8 mouse cellular contexts compared by ENCODE assay signal in the genomic region with DNA sequence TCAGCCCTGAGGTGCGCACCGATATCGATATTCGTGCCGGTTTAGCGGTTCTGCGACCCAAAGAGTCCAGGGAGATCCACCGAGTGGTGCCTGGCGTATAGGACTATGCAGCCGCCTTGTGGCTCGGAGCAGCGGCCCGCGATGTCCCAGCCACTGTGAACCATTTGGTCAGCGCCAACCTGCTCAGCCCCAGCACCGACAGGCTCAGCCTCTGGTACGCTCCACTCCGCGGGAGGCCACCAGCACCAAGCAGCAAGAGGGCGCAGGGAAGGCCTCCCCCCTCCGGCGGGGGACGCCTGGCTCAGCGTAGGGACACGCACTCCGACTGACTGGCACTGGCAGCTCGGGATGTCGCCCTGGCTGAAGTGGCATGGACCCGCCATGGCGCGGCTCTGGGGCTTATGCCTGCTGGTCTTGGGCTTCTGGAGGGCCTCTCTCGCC. TPM values are rescaled to one million over a fixed set of nuclear protein-coding genes. Genes with fewer than 3 reads are reported as not detected.
A peak's percentile ranks its signal among the peaks of the same experiment; 100 is the strongest.
DNase-seq lines count a peak whose midpoint lies in the region; ATAC-seq and TF ChIP-seq lines count a peak whose summit lies in the region.

No protein-coding gene starts in this region.

- ATAC-seq in stomach, embryonic 15.5 days (ENCODE audit: insufficient read depth, low FRiP score, low read depth) = no peak

- 1% methylated on average over 32 of the region's 32 CpGs for WGBS in midbrain, embryonic 10.5 days
- WGBS in stomach, embryonic 15.5 days = 2% methylated on average over 32 of the region's 32 CpGs

- H3K4me1 ChIP-seq in ES-Bruce4 (ENCODE audit: control insufficient read depth, insufficient read depth, low read length) = no peaks in the 10 kb centered on the region
- no peaks in the 10 kb centered on the region for H3K4me1 ChIP-seq in embryonic fibroblast, embryonic 13.5 days (ENCODE audit: control insufficient read depth, insufficient read depth, low read length)
- H3K4me1 ChIP-seq in midbrain, embryonic 10.5 days = peaks cover 41% of the 10 kb centered on the region
- H3K4me1 ChIP-seq in stomach, embryonic 15.5 days = peaks cover 15% of the 10 kb centered on the region

- H3K9ac ChIP-seq in ES-Bruce4 (ENCODE audit: low read depth, poor library complexity, severe bottlenecking) = 0 out of 2 replicates have a peak overlapping the region, but pooled peaks have one; percentile 62
- H3K9ac ChIP-seq in stomach, embryonic 15.5 days = no peak overlapping the region

- no peak overlapping the region for H3K27ac ChIP-seq in ES-Bruce4 (ENCODE audit: insufficient read depth, low read length)
- no peak overlapping the region for H3K27ac ChIP-seq in embryonic fibroblast, embryonic 13.5 days (ENCODE audit: insufficient read depth, low read length)
- H3K27ac ChIP-seq in midbrain, embryonic 10.5 days (replicated peaks) = peak overlapping the region; percentile 84
- no peak overlapping the region for H3K27ac ChIP-seq in stomach, embryonic 15.5 days

- no peak for TF ChIP-seq POLR2A in ES-Bruce4 (IDR thresholded peaks at IDR 0.05; ENCODE audit: insufficient read depth, low read length)
- no peak for TF ChIP-seq POLR2A in embryonic fibroblast, embryonic 13.5 days (IDR thresholded peaks at IDR 0.05; ENCODE audit: low read depth, low read length)

- 0 out of 2 replicates have a peak, but pooled peaks cover 8% of the 10 kb centered on the region for H3K27me3 ChIP-seq in ES-Bruce4 (ENCODE audit: control insufficient read depth, insufficient read depth, low read length, poor library complexity, severe bottlenecking)
- H3K27me3 ChIP-seq in midbrain, embryonic 10.5 days (ENCODE audit: low read depth, poor library complexity, severe bottlenecking) = peaks cover 71% of the 10 kb centered on the region
- H3K27me3 ChIP-seq in stomach, embryonic 15.5 days (replicated peaks) = peaks cover 48% of the 10 kb centered on the region

- no peaks in the 10 kb centered on the region for H3K36me3 ChIP-seq in ES-Bruce4 (ENCODE audit: control insufficient read depth, insufficient read depth, low read length, poor library complexity, severe bottlenecking)
- H3K36me3 ChIP-seq in midbrain, embryonic 10.5 days = no peaks in the 10 kb centered on the region
- H3K36me3 ChIP-seq in stomach, embryonic 15.5 days = no peaks in the 10 kb centered on the region

- no peaks in the 10 kb centered on the region for H3K9me3 ChIP-seq in ES-Bruce4 (replicated peaks; ENCODE audit: control insufficient read depth, insufficient read depth, low read length, poor library complexity, severe bottlenecking)
- H3K9me3 ChIP-seq in midbrain, embryonic 10.5 days (replicated peaks) = peaks cover 4% of the 10 kb centered on the region; the same call in 1 of the 2 replicates
- H3K9me3 ChIP-seq in stomach, embryonic 15.5 days = no peaks in the 10 kb centered on the region

- no peak for TF ChIP-seq CTCF in ES-Bruce4 (IDR thresholded peaks at IDR 0.05; ENCODE audit: low read depth, low read length)
- TF ChIP-seq CTCF in embryonic fibroblast, embryonic 13.5 days (IDR thresholded peaks at IDR 0.05; ENCODE audit: borderline replicate concordance, insufficient read depth, low read length) = no peak

- H3K4me2 ChIP-seq in stomach, embryonic 15.5 days = peak overlapping the region; percentile 80

- no peak for TF ChIP-seq EP300 in ES-Bruce4 (IDR thresholded peaks at IDR 0.05; ENCODE audit: insufficient read depth, low read depth, low read length)

- H3K4me3 ChIP-seq in ES-Bruce4 (ENCODE audit: low read depth, low read length) = peak overlapping the region; percentile 67
- H3K4me3 ChIP-seq in embryonic fibroblast, embryonic 13.5 days (ENCODE audit: insufficient read depth, low read length) = peak overlapping the region; percentile 32
- H3K4me3 ChIP-seq in midbrain, embryonic 10.5 days = peak overlapping the region; percentile 86
- peak overlapping the region; percentile 49 for H3K4me3 ChIP-seq in stomach, embryonic 15.5 days (replicated peaks)

- intact Hi-C loops in heart, postnatal 10 days (cut with DNase I) = loop anchor here (5.0 kb wide), 2 partner anchors 171 to 679 kb away; no protein-coding TSS in a partner anchor

- peak; percentile 37 to 39 for DNase-seq in adrenal gland, postnatal 36 days
- peak; percentile 16 to 19 for DNase-seq in heart, postnatal 10 days
- peak; percentile 76 to 82 for DNase-seq in layer of hippocampus, postnatal 36 days
- peak; percentile 70 for DNase-seq in midbrain, embryonic 10.5 days (ENCODE audit: low spot score)
- no peak for DNase-seq in c-Kit-positive CD71-positive TER-119-positive erythroid progenitor cells, embryonic 14.5 days (ENCODE audit: low spot score)

RNA-seq across cellular contexts. Expression of a gene that starts 2.0 kb away (rescaled TPM):
- 0.73 and 1.7 TPM in 2 replicates for polyA plus RNA-seq in ES-Bruce4 (2011; ENCODE audit: insufficient read depth, insufficient read length, low read depth, missing spikeins)
- 10 to 100 TPM; 19.7 to 25.1 TPM for total RNA-seq in adrenal gland, postnatal 36 days (2021)
- polyA plus RNA-seq in embryonic fibroblast, embryonic 13.5 days (2011; ENCODE audit: insufficient read length, low read depth, missing spikeins) = 0.30 and 1.4 TPM in 2 replicates
- 1 to 10 TPM; 2.1 to 3.5 TPM for total RNA-seq in heart, postnatal 10 days (2021)
- total RNA-seq in layer of hippocampus, postnatal 36 days (2021) = 100 to 1,000 TPM; 321 to 331 TPM
- 14.8 and 24.8 TPM in 2 replicates for polyA plus RNA-seq in midbrain, embryonic 10.5 days (2016; fragmentation: Nextera tagmentation; extraction: Ambion mirVana)
- 10.9 and 13.7 TPM in 2 replicates for polyA plus RNA-seq in stomach, embryonic 15.5 days (2015; fragmentation: Nextera tagmentation; extraction: Ambion mirVana)

Comparison
In these comparisons a context has a peak if more than half of its experiments do, and no peak if none do; other contexts are left out.
1. H3K4me3 ChIP-seq: peak in every context shown above with its lines; median percentile 86 in midbrain, embryonic 10.5 days; 67 in ES-Bruce4; 49 in stomach, embryonic 15.5 days; 32 in embryonic fibroblast, embryonic 13.5 days.